Mouse (Mus musculus): ENCODE results near the gene Pigt.

- TF ChIP-seq POLR2A (IDR thresholded peaks at IDR 0.05; ENCODE audit: insufficient read depth, low read depth, low read length) (no peak), CTCF (IDR thresholded peaks at IDR 0.05; ENCODE audit: insufficient read depth, low read depth, low read length) (no peak)
Measured at GRCm38 (mm10) chr2:164534315-164534714, 37.0 kb downstream of the Pigt start.
